Mouse (Mus musculus): ENCODE data around the gene Ahr. TPM values are rescaled to one million over a fixed set of nuclear protein-coding genes. Genes with fewer than 3 reads are reported as not detected.

The Ahr gene
- 2.2 and 5.4 TPM in 2 replicates for polyA plus RNA-seq (2012; rRNA removed)

- WGBS: under 1% methylated on average over 47 of the region's 52 CpGs
- peak; percentile 71 for DNase-seq (ENCODE audit: low read depth, low spot score)
Observed at GRCm38 (mm10) chr12:35534754-35535236, at the start of gene Ahr. Gene Ahr, minus strand, starts transcription at chr12:35535038.

- DNase-seq (ENCODE audit: low read depth, low spot score): no peak
- WGBS: 51% methylated on average over 4 of the region's 4 CpGs
Observed at GRCm38 (mm10) chr12:35578826-35579225, 44.0 kb upstream of the Ahr start.

GRCm38 (mm10) chr12:35576107-35576506 lies 41.3 kb upstream of the Ahr start:
- no peak for DNase-seq (ENCODE audit: low read depth, low spot score)
- 84% methylated on average over 4 of the region's 4 CpGs for WGBS

- 60% methylated on average over 2 of the region's 2 CpGs for WGBS
- DNase-seq (ENCODE audit: low read depth, low spot score): no peak
Observed at GRCm38 (mm10) chr12:35573713-35574112, 38.9 kb upstream of the Ahr start.

GRCm38 (mm10) chr12:35562826-35563225 lies 28.0 kb upstream of the Ahr start:
- no peak for DNase-seq (ENCODE audit: low read depth, low spot score)
- WGBS: 83% methylated on average over 3 of the region's 3 CpGs

GRCm38 (mm10) chr12:35558868-35559267 lies 24.0 kb upstream of the Ahr start:
- 90% methylated on average over 2 of the region's 2 CpGs for WGBS

GRCm38 (mm10) chr12:35555925-35556324 lies 21.1 kb upstream of the Ahr start:
- 79% methylated on average over 6 of the region's 6 CpGs for WGBS
- DNase-seq (ENCODE audit: low read depth, low spot score): no peak

More at GRCm38 (mm10) chr12:35558868-35559267, 24.0 kb upstream of the Ahr start:
- no peak for DNase-seq (ENCODE audit: low read depth, low spot score)

- no peak for DNase-seq (ENCODE audit: low read depth, low spot score)
- WGBS: 64% methylated on average over 4 of the region's 4 CpGs
Observed at GRCm38 (mm10) chr12:35554309-35554708, 19.5 kb upstream of the Ahr start.

- 40% methylated on average over 3 of the region's 3 CpGs for WGBS
- DNase-seq (ENCODE audit: low read depth, low spot score): no peak
Observed at GRCm38 (mm10) chr12:35553174-35553573, 18.3 kb upstream of the Ahr start.

GRCm38 (mm10) chr12:35550299-35550698 lies 15.5 kb upstream of the Ahr start:
- no peak for DNase-seq (ENCODE audit: low read depth, low spot score)

- 78% methylated on average over 3 of the region's 3 CpGs for WGBS
- no peak for DNase-seq (ENCODE audit: low read depth, low spot score)
Observed at GRCm38 (mm10) chr12:35542836-35543235, 8.0 kb upstream of the Ahr start.

- 32% methylated on average over 3 of the region's 3 CpGs for WGBS
- DNase-seq (ENCODE audit: low read depth, low spot score): no peak
Observed at GRCm38 (mm10) chr12:35538843-35539242, 4.0 kb upstream of the Ahr start.

- under 1% methylated on average over 49 of the region's 49 CpGs for WGBS
- peak; percentile 38 for DNase-seq (ENCODE audit: low read depth, low spot score)
Observed at GRCm38 (mm10) chr12:35534114-35534753, 604 bp downstream of the Ahr start.

- no peak for DNase-seq (ENCODE audit: low read depth, low spot score)
Observed at GRCm38 (mm10) chr12:35533748-35534113, 1.1 kb downstream of the Ahr start.

- 12% methylated on average over 5 of the region's 5 CpGs for WGBS
- no peak for DNase-seq (ENCODE audit: low read depth, low spot score)
Observed at GRCm38 (mm10) chr12:35533133-35533532, 1.7 kb downstream of the Ahr start.

GRCm38 (mm10) chr12:35532151-35532550 lies 2.7 kb downstream of the Ahr start:
- 6% methylated on average over 5 of the region's 5 CpGs for WGBS
- DNase-seq (ENCODE audit: low read depth, low spot score): peak; percentile 57

- no peak for DNase-seq (ENCODE audit: low read depth, low spot score)
Observed at GRCm38 (mm10) chr12:35530587-35530986, 4.3 kb downstream of the Ahr start.

GRCm38 (mm10) chr12:35527429-35527828 lies 7.4 kb downstream of the Ahr start:
- no peak for DNase-seq (ENCODE audit: low read depth, low spot score)
- 25% methylated on average over 6 of the region's 6 CpGs for WGBS

GRCm38 (mm10) chr12:35522585-35523103 lies 12.2 kb downstream of the Ahr start:
- 87% methylated on average over 9 of the region's 9 CpGs for WGBS
- no peak for DNase-seq (ENCODE audit: low read depth, low spot score)

GRCm38 (mm10) chr12:35515621-35516020 lies 19.2 kb downstream of the Ahr start:
- DNase-seq (ENCODE audit: low read depth, low spot score): no peak
- 42% methylated on average over 3 of the region's 3 CpGs for WGBS

GRCm38 (mm10) chr12:35514671-35515070 lies 20.2 kb downstream of the Ahr start:
- no peak for DNase-seq (ENCODE audit: low read depth, low spot score)
- WGBS: 84% methylated on average over 2 of the region's 2 CpGs

GRCm38 (mm10) chr12:35510711-35511110 lies 24.1 kb downstream of the Ahr start:
- no peak for DNase-seq (ENCODE audit: low read depth, low spot score)
- 87% methylated on average over 5 of the region's 5 CpGs for WGBS
